Mouse (Mus musculus) erythroid progenitor cell, adult 5-6 weeks (primary cell): ENCODE measurements around the gene Tstd3. TPM values are rescaled to one million over a fixed set of nuclear protein-coding genes. Genes with fewer than 3 reads are reported as not detected.

ENCODE experiments used
- ATAC-seq: replicated peaks from 2 replicates; pipeline ENCODE4 v1.8.0; 2016; ENCODE audit warnings: moderate number of reproducible peaks, mild to moderate bottlenecking, moderate TSS enrichment, inconsistent platforms; ENCODE audit not compliant: poor library complexity, low FRiP score, severe bottlenecking
- total RNA-seq, 2 experiments: library from RNA; stranded (forward) in 1 of 2; stranded (reverse) in 1 of 2; fragments of 150-400 nt in 1 of 2; fragments of 186-747, 209-891 nt in 1 of 2; gene quantifications; 2 replicates each; pipeline versions ENCODE4 v1.2.3 to v1.2.4; 2015 to 2017; ENCODE audit warnings: low replicate concordance in 2 of 2

Gene Tstd3
- total RNA-seq (2015; ENCODE audit: low replicate concordance) (5.4 and 10.9 TPM in 2 replicates), total RNA-seq (2017; ENCODE audit: low replicate concordance) (1.5 and 8.5 TPM in 2 replicates)

GRCm38 (mm10) chr4:21766863-21767304 lies at the start of gene Tstd3, which contains the start of gene Usp45:
Tstd3 (minus strand) TSS chr4:21767212.
Usp45 (plus strand) TSS chr4:21767156.
- peak; percentile 100 for ATAC-seq

GRCm38 (mm10) chr4:21814029-21814428 lies 47.0 kb upstream of the Tstd3 start:
- peak; percentile 60 for ATAC-seq

- ATAC-seq, result no peak
Observed at GRCm38 (mm10) chr4:21812635-21813034, 45.6 kb upstream of the Tstd3 start.

GRCm38 (mm10) chr4:21810608-21811007 lies 43.6 kb upstream of the Tstd3 start:
- ATAC-seq, result no peak

- no peak for ATAC-seq
Observed at GRCm38 (mm10) chr4:21807204-21807603, 40.2 kb upstream of the Tstd3 start.

GRCm38 (mm10) chr4:21801620-21802019 lies 34.6 kb upstream of the Tstd3 start:
- no peak; the same call in 1 of the 2 replicates for ATAC-seq

- no peak for ATAC-seq
Observed at GRCm38 (mm10) chr4:21801013-21801412, 34.0 kb upstream of the Tstd3 start.

GRCm38 (mm10) chr4:21793631-21794030 lies 26.6 kb upstream of the Tstd3 start:
- no peak for ATAC-seq

GRCm38 (mm10) chr4:21789836-21790235 lies 22.8 kb upstream of the Tstd3 start:
- ATAC-seq, result no peak

GRCm38 (mm10) chr4:21788903-21789302 lies 21.9 kb upstream of the Tstd3 start:
- ATAC-seq, result no peak

GRCm38 (mm10) chr4:21786268-21786667 lies 19.3 kb upstream of the Tstd3 start:
- no peak for ATAC-seq

- ATAC-seq, result peak; percentile 77
Observed at GRCm38 (mm10) chr4:21780816-21781726, 14.1 kb upstream of the Tstd3 start.

GRCm38 (mm10) chr4:21776946-21777265 lies 9.9 kb upstream of the Tstd3 start:
- no peak for ATAC-seq

- ATAC-seq, result peak; percentile 91
Observed at GRCm38 (mm10) chr4:21776091-21776945, 9.3 kb upstream of the Tstd3 start.

- ATAC-seq, result no peak
Observed at GRCm38 (mm10) chr4:21772306-21772705, 5.3 kb upstream of the Tstd3 start.

- ATAC-seq, result no peak
Observed at GRCm38 (mm10) chr4:21771064-21771463, 4.1 kb upstream of the Tstd3 start.

- ATAC-seq, result no peak; the same call in 1 of the 2 replicates
Observed at GRCm38 (mm10) chr4:21766171-21766862, 695 bp downstream of the Tstd3 start.

- ATAC-seq, result no peak
Observed at GRCm38 (mm10) chr4:21763827-21764226, 3.2 kb downstream of the Tstd3 start.

- no peak for ATAC-seq
Observed at GRCm38 (mm10) chr4:21761416-21762160, 5.4 kb downstream of the Tstd3 start.
